Mouse (Mus musculus) neural tube, embryonic 13.5 days (tissue): ENCODE measurements around the gene Mindy2. TPM values are rescaled to one million over a fixed set of nuclear protein-coding genes. Genes with fewer than 3 reads are reported as not detected.

ENCODE experiments used
- ATAC-seq: fragments of 200-750 bp; cut with Nextera tagmentation; 2 replicates; pipeline ENCODE4 v1.8.0; 2017; ENCODE audit warnings: low read depth, mild to moderate bottlenecking, moderate TSS enrichment, moderate library complexity
- H3K27ac ChIP-seq: fragments of 300-500 bp; sonication (generic); replicated peaks from 2 replicates; pipeline ENCODE4 v1.5.1; 2015; ENCODE audit warnings: moderate library complexity, mild to moderate bottlenecking, inconsistent platforms
- H3K27me3 ChIP-seq: fragments of 300-500 bp; sonication (generic); 2 replicates; pipeline ENCODE4 v1.6.1; 2015; ENCODE audit warnings: mild to moderate bottlenecking, inconsistent platforms
- H3K36me3 ChIP-seq: fragments of 300-500 bp; sonication (generic); 2 replicates; pipeline ENCODE4 v1.6.1; 2015; ENCODE audit warnings: mild to moderate bottlenecking, inconsistent platforms
- H3K4me1 ChIP-seq: fragments of 300-500 bp; sonication (generic); replicated peaks from 2 replicates; pipeline ENCODE4 v1.6.1; 2015; ENCODE audit warnings: inconsistent platforms
- H3K4me2 ChIP-seq: fragments of 300-500 bp; sonication (generic); 2 replicates; pipeline ENCODE4 v1.6.1; 2015; ENCODE audit warnings: inconsistent platforms, mild to moderate bottlenecking, moderate library complexity
- H3K4me3 ChIP-seq: fragments of 300-500 bp; sonication (generic); 2 replicates; pipeline ENCODE4 v1.5.1; 2015; ENCODE audit warnings: mild to moderate bottlenecking, inconsistent platforms
- H3K9ac ChIP-seq: fragments of 300-500 bp; sonication (generic); 2 replicates; pipeline ENCODE4 v1.6.1; 2015; ENCODE audit warnings: moderate library complexity, mild to moderate bottlenecking, inconsistent platforms
- H3K9me3 ChIP-seq: fragments of 300-500 bp; sonication (generic); 2 replicates; pipeline ENCODE4 v1.6.1; 2016; ENCODE audit warnings: inconsistent platforms
- WGBS: fragments of 180-500 bp; shearing (Covaris S2); methylation state at CpG from one replicate; pipeline ENCODE4 v1.1.7; 2015; 5-methylcytosine and 5-hydroxymethylcytosine counted together
- polyA plus RNA-seq: library from polyadenylated mRNA; unstranded; fragments of >200 nt; fragmentation: Nextera tagmentation; extraction: Ambion mirVana; gene quantifications from 2 replicates; pipeline ENCODE4 v1.2.1, GENCODE M21; 2015

Gene Mindy2
- polyA plus RNA-seq, 1 experiment from 2014 or later, result 29.4 TPM

DNA sequence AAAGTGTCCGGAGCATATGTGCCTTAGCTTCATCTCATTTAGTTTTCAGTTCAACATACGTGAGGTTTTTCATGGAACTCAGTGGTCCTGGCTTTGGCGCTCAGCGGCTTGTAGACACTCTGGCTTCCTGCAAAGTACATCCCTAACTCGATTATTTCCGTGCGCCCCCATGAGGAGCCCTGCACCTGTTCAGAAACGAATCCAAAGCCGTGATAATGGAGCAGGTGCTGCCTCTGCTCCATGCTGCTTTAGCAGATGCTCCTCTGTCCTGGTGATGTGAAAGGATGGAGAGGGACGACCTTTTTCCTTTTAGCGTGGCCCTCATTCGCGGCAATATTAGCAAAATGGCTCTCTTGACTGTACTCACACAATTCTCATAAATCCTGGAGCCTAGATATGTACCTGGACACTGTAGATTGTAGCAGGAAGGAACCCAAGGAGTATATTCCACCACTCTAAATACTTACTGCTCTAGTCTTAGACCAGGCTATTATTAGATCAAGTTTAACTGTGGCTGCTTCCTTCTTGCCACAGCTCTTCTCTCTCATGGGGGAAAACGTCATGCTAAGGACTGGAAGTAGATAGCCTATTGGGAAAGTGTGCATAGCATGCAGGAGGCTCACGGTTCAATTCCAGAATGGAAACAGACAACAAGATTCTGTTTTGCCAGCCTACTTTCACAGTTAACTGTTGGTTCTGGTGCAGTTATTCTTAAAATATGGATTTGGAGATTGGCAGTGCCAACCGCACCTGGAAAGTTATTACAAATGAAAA is 8.6 kb upstream of the Mindy2 start:
- Histone ChIP-seq H3K27ac (no peak overlapping the region), H3K27me3 (no peaks in the 10 kb centered on the region), H3K9me3 (0 out of 2 replicates have a peak, but pooled peaks cover 2% of the 10 kb centered on the region), H3K36me3 (no peaks in the 10 kb centered on the region), H3K4me1 (no peaks in the 10 kb centered on the region), H3K4me3 (no peak overlapping the region), H3K4me2 (no peak overlapping the region), H3K9ac (no peak overlapping the region)
- no peak for ATAC-seq
- WGBS, result 73% methylated on average over 16 of the region's 16 CpGs

DNA sequence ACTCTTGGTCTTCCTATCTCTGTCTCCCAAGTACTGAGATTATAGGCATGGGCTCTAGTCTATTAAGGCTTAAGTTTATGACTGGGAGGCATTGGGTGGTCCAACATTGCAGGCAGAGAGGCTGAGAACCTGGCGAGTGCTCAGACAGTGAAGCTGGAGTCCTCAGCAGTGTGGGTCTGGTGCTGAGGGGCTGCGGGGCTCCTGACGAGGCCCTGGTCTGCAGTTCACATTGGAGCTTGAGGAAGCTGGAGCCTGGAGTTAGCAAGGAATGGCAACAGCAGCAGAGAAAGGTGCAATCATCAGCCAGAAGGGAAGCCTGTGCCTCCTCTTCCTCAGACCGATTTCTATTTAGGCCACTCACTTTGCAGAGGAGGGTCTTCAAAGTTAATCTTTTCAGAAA is 7.9 kb upstream of the Mindy2 start:
- no peak for ATAC-seq

DNA sequence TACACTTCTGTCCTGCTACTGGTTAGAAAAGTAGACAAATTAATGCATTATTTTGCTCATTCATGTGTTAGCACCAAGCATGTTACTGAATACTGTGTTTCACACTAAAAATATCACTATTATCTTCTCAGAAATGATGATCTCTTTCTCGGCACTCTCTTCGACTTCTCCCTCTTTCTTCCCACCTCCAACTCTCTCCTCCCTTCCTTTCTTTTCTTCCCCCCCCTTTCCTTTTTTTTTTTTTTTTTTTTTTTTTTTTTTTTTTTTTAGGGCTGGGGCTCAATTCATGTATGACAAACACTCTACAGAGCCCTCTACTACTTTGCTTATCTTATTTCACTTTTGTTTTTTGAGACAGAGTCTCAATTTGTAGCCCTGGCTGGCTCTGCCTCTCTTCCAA is 1.3 kb upstream of the Mindy2 start:
- H3K4me2 ChIP-seq, result no peak overlapping the region
- H3K4me3 ChIP-seq, result no peak overlapping the region
- 75% methylated on average over 2 of the region's 2 CpGs for WGBS
- no peak for ATAC-seq
- H3K9me3 ChIP-seq, result no peaks in the 10 kb centered on the region
- H3K27ac ChIP-seq, result no peak overlapping the region
- H3K27me3 ChIP-seq, result no peaks in the 10 kb centered on the region
- H3K9ac ChIP-seq, result no peak overlapping the region
- peaks cover 31% of the 10 kb centered on the region for H3K4me1 ChIP-seq
- H3K36me3 ChIP-seq, result no peaks in the 10 kb centered on the region

More for the DNA sequence above, 7.9 kb upstream of the Mindy2 start:
- no peak overlapping the region for H3K4me2 ChIP-seq
- no peaks in the 10 kb centered on the region for H3K36me3 ChIP-seq
- 75% methylated on average over 4 of the region's 4 CpGs for WGBS
- no peak overlapping the region for H3K4me3 ChIP-seq
- no peak overlapping the region for H3K9ac ChIP-seq
- H3K27ac ChIP-seq, result no peak overlapping the region
- 0 out of 2 replicates have a peak, but pooled peaks cover 2% of the 10 kb centered on the region for H3K9me3 ChIP-seq
- H3K27me3 ChIP-seq, result no peaks in the 10 kb centered on the region
- H3K4me1 ChIP-seq, result no peaks in the 10 kb centered on the region

DNA sequence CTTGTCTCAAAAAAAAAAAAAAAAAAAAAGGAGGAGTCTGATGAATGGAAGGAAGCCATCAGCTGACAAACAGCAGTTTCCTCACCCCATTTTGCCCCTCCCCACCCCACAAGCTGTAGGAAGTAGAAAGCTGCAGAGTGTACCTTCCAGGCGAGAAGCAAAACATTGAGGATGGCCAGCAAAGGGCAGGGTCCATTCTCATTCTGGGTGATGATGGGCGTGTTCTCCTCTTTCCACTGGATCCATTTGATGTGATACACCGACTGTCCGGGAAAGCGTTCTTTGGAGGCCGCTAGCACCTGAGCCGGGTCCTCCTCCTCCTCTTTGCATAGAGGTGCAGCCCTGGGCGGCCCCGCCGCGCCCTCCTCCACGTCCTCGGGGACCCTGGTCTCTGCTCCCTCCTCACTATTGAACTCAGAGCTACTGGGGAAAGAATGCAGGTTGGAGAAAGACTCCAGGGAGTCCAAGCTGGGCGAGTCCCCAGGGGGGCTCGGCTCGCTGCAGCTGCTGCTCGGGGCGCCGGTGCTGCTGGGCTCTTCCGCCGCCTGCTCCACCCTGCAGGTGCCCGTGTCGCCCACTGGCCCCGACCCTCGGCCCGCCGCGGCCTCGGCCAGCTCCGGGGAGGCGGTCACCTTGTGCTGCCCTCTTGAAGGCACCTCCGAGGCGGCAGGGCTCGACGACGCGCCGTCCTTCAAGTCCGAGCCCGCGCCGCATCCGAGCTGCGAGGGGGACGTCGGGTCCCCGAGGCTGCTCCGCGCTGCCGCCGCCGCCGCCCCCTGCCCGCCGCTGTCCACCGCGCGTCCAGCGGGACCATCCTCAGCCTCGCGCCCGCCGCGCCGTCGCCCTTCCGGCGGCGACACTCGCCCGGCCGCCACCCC is 605 bp downstream of the Mindy2 start, which contains the start of gene Gm10642:
Gm10642 (plus strand) TSS at position 122 of the 878 bp plus-strand sequence.
- ATAC-seq, result peak; percentile 71
- H3K9me3 ChIP-seq, result no peaks in the 10 kb centered on the region
- peak within 1 kb of the TSS; percentile 72 for H3K4me2 ChIP-seq
- H3K4me1 ChIP-seq, result peaks cover 46% of the 10 kb centered on the region
- under 1% methylated on average over 47 of the region's 72 CpGs for WGBS
- H3K9ac ChIP-seq, result peak within 1 kb of the TSS; percentile 97
- no peaks in the 10 kb centered on the region for H3K27me3 ChIP-seq
- peak within 1 kb of the TSS; percentile 96 for H3K4me3 ChIP-seq
- peak within 1 kb of the TSS; percentile 98 for H3K27ac ChIP-seq
- no peaks in the 10 kb centered on the region for H3K36me3 ChIP-seq

DNA sequence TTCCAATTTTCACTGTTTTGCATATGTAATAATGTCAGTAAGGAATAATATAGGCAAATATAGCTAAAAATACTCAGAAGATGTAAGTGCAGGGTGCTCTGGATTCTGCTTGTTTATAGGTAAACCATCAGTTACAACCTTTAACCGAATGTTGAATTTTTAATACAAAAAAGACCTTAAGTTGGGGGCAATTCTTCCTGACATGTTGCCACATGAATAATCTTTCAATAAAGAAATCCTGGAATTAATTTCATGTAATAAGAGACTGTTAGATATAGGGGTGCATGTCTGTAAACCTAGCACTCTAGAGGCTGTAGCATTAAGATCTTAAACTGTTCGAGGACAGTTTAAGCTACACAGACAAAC is 1.2 kb downstream of the Mindy2 start:
- H3K27me3 ChIP-seq, result no peaks in the 10 kb centered on the region
- peak overlapping the region; percentile 97 for H3K9ac ChIP-seq
- H3K27ac ChIP-seq, result no peak overlapping the region
- no peak for ATAC-seq
- no peaks in the 10 kb centered on the region for H3K9me3 ChIP-seq
- peak overlapping the region; percentile 96 for H3K4me3 ChIP-seq
- H3K36me3 ChIP-seq, result no peaks in the 10 kb centered on the region
- 51% methylated on average over 2 of the region's 2 CpGs for WGBS
- H3K4me1 ChIP-seq, result peaks cover 46% of the 10 kb centered on the region
- peak overlapping the region; percentile 72 for H3K4me2 ChIP-seq

DNA sequence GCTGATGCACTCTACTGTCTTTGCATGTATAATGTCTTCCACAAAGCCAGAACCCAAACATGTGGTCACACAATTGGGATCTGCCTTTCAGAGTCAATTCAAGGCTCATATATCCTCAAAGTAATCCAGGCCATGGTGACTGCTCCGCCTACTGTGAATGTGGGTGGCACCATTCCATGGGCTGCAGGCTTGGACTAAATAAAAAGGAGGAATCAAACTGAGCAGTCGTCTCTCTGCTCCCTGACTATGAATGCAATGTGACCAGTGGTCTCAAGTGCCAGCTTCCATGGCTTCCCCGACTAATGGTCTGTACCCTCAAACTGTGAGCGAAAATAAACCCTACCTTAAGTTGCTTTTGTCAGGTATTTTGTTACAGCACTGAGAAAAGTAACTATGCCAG is 2.5 kb downstream of the Mindy2 start:
- ATAC-seq, result no peak
- H3K9me3 ChIP-seq, result no peaks in the 10 kb centered on the region
- 0 out of 2 replicates have a peak overlapping the region, but pooled peaks have one; percentile 33 for H3K27ac ChIP-seq
- 61% methylated on average over 4 of the region's 4 CpGs for WGBS
- H3K9ac ChIP-seq, result peak overlapping the region; percentile 57
- H3K36me3 ChIP-seq, result 0 out of 2 replicates have a peak, but pooled peaks cover 3% of the 10 kb centered on the region
- H3K4me3 ChIP-seq, result peak overlapping the region; percentile 96
- no peaks in the 10 kb centered on the region for H3K27me3 ChIP-seq
- H3K4me2 ChIP-seq, result peak overlapping the region; percentile 72
- H3K4me1 ChIP-seq, result peaks cover 46% of the 10 kb centered on the region

DNA sequence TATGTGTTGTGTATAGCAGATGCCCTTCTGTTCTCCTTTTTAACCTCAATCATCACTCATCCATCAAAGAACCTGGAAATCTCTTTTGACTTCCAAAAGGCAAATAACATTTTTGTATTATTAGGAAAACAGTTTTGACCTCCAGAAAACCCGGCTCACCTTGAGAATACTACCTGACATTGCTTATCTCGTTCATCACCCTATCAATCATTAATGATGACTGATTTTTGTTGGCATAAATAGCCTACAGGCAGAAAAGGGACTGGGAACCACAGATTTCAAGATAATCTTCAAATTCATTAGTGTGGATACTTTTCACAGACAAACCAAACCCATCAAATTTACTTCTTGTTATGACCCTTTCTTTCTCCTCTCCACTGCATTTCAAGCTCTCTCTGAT is 3.1 kb downstream of the Mindy2 start:
- Histone ChIP-seq H3K27me3 (no peaks in the 10 kb centered on the region), H3K36me3 (0 out of 2 replicates have a peak, but pooled peaks cover 3% of the 10 kb centered on the region), H3K4me1 (peaks cover 46% of the 10 kb centered on the region), H3K27ac (0 out of 2 replicates have a peak overlapping the region, but pooled peaks have one; percentile 33), H3K9me3 (no peaks in the 10 kb centered on the region), H3K4me3 (peak overlapping the region; percentile 96), H3K4me2 (peak overlapping the region; percentile 72), H3K9ac (peak overlapping the region; percentile 57)
- no peak for ATAC-seq
- 76% methylated on average over 2 of the region's 2 CpGs for WGBS

DNA sequence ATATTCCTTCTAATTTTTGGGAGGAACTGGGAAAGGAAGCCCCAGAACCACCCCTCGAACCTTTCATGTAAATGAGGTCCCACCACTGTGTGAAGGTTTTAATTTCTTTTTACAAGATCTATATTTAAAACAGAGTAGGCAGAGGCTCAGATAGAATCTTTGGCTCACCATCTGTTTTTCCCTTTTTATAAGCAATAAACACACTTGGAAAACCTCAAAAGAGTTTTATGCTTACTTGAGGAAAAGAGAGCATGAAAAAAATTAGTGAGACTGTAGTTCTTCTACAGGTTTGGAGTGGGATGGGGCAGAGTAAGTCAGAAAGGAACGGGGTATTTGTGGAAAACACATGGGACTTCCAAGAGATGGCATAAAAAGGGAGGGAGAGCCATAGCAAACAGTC is 4.8 kb downstream of the Mindy2 start:
- no peak for ATAC-seq
- Histone ChIP-seq H3K4me1 (peaks cover 42% of the 10 kb centered on the region), H3K4me3 (no peak overlapping the region), H3K4me2 (peak overlapping the region; percentile 72; the same call in 1 of the 2 replicates), H3K27ac (no peak overlapping the region), H3K9me3 (no peaks in the 10 kb centered on the region), H3K36me3 (0 out of 2 replicates have a peak, but pooled peaks cover 3% of the 10 kb centered on the region), H3K27me3 (no peaks in the 10 kb centered on the region), H3K9ac (no peak overlapping the region)
- WGBS, result 78% methylated on average over 2 of the region's 2 CpGs

DNA sequence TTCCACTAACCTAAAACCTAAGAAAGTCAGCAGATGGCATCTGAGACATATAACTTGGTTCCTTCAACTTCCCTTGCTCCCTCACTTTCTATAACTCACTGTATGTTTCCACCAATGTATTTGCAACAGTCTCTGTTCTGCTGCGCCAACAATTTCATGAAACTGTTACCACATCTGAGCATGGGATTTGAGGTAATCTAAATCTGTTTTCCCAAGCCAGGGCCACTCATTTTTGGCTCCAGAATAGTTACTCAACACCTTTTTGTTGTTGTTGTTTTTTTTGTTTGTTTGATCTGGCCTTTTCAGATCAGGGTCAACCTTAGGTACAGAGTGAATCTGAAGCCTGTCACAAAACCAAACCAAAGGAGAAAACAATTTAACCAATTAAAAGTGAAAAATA is 6.0 kb downstream of the Mindy2 start:
- Histone ChIP-seq H3K36me3 (0 out of 2 replicates have a peak, but pooled peaks cover 3% of the 10 kb centered on the region), H3K27me3 (no peaks in the 10 kb centered on the region), H3K9ac (no peak overlapping the region), H3K4me1 (peaks cover 41% of the 10 kb centered on the region), H3K4me3 (no peak overlapping the region), H3K9me3 (no peaks in the 10 kb centered on the region), H3K4me2 (no peak overlapping the region), H3K27ac (no peak overlapping the region)
- 98% methylated on average over 1 of the region's 1 CpGs for WGBS
- ATAC-seq, result no peak

DNA sequence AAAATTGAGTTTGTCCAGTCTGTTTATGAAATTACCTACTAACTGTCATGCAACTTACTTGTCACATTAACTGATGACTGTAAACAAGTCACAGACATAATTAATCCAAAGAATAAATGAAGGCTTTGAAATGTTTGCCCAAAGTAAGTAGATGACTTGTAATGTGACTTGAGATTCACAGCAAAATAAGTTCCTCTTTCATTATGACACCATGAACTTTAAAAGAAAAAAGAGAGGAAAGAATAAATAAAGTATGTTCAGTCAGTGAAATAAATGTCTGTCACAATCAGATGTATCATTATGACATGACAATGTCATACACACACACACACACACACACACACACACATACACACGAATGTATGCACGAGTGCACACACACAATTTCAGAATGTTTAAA is 6.7 kb downstream of the Mindy2 start:
- no peak overlapping the region for H3K4me2 ChIP-seq
- H3K4me3 ChIP-seq, result no peak overlapping the region
- H3K9me3 ChIP-seq, result no peaks in the 10 kb centered on the region
- ATAC-seq, result no peak
- 0 out of 2 replicates have a peak, but pooled peaks cover 3% of the 10 kb centered on the region for H3K36me3 ChIP-seq
- H3K27ac ChIP-seq, result no peak overlapping the region
- H3K9ac ChIP-seq, result no peak overlapping the region
- WGBS, result 83% methylated on average over 2 of the region's 2 CpGs
- H3K4me1 ChIP-seq, result peaks cover 35% of the 10 kb centered on the region
- no peaks in the 10 kb centered on the region for H3K27me3 ChIP-seq

DNA sequence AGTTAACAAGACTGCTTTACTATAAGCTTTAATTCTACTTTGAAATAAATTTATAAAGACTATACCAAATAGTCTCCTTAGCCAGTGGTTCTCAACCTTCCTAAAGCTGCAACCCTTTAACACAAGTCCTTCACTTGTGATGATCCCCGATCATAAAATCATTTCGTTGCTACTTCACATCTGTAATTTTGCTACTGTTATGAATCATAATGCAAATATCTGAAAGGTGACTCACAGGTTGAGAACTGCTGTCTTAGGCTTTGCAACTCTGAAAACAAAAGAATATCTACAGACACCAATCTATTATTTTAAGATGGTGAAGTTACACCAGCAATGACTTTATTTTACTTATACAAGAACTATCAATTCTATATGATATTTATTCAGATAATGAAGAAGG is 20.2 kb downstream of the Mindy2 start:
- Histone ChIP-seq H3K4me3 (no peak overlapping the region), H3K4me1 (no peaks in the 10 kb centered on the region), H3K27ac (no peak overlapping the region), H3K36me3 (peaks cover 25% of the 10 kb centered on the region), H3K9ac (no peak overlapping the region), H3K27me3 (no peaks in the 10 kb centered on the region), H3K9me3 (no peaks in the 10 kb centered on the region), H3K4me2 (no peak overlapping the region)
- WGBS, result 82% methylated on average over 2 of the region's 2 CpGs
- no peak for ATAC-seq

DNA sequence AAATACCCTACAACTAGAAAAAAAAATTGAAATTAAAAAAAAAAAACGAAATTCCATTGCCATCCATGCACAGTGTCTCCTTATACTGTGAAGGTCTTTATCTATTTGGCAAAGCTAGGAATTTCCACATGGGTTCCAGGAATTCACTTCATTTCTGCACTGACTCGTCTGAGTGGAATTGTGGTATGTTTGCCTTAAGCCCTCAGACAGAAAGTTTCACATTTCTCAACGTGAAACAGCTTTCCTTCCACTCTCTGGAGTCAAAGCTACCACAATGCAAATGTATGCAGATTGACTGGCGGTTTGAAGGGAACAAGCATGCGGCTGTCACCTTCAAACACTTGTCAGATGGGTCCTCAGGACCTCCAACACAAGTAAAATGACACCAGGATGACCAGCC is 25.3 kb downstream of the Mindy2 start:
- H3K4me1 ChIP-seq, result no peaks in the 10 kb centered on the region
- H3K27me3 ChIP-seq, result no peaks in the 10 kb centered on the region
- no peak overlapping the region for H3K27ac ChIP-seq
- WGBS, result 32% methylated on average over 5 of the region's 5 CpGs
- H3K9me3 ChIP-seq, result no peaks in the 10 kb centered on the region
- H3K9ac ChIP-seq, result no peak overlapping the region
- no peak for ATAC-seq
- H3K4me2 ChIP-seq, result no peak overlapping the region
- no peak overlapping the region for H3K4me3 ChIP-seq
- H3K36me3 ChIP-seq, result peaks cover 26% of the 10 kb centered on the region
